Mouse (Mus musculus): ENCODE data around the gene Cdk8. TPM values are rescaled to one million over a fixed set of nuclear protein-coding genes. Genes with fewer than 3 reads are reported as not detected.

Cdk8 gene
- total and polyA plus RNA-seq, 2 experiments from 2014 or later: 15.4 to 46.3 TPM

- H3K27ac ChIP-seq (ENCODE audit: low read depth, low read length): no peak overlapping the region
- ATAC-seq (ENCODE audit: low FRiP score) (no peak), DNase-seq (ENCODE audit: low spot score) (no peak)
- no peaks in the 10 kb centered on the region for H3K4me1 ChIP-seq (ENCODE audit: insufficient read depth, low read length)
- H3K9ac ChIP-seq (replicated peaks; ENCODE audit: low read length, poor library complexity, severe bottlenecking): no peak overlapping the region
- WGBS: 93% methylated on average over 7 of the region's 7 CpGs
- H3K4me2 ChIP-seq (ENCODE audit: low read depth, low read length, poor library complexity, severe bottlenecking): no peak overlapping the region
- no peaks in the 10 kb centered on the region for H3K9me3 ChIP-seq (ENCODE audit: low read length)
- H3K27me3 ChIP-seq (ENCODE audit: insufficient read depth, low read length): no peaks in the 10 kb centered on the region
- H3K4me3 ChIP-seq (ENCODE audit: low read depth, low read length): no peak overlapping the region
- H3K36me3 ChIP-seq (ENCODE audit: insufficient read depth, low read length): no peaks in the 10 kb centered on the region
- TF ChIP-seq CTCF (IDR thresholded peaks at IDR 0.05): no peak
Measured at GRCm38 (mm10) chr5:146267776-146268175, 36.7 kb downstream of the Cdk8 start.

- ATAC-seq (ENCODE audit: low FRiP score): no peak
- WGBS: 84% methylated on average over 9 of the region's 9 CpGs
- Histone ChIP-seq H3K4me1 (ENCODE audit: insufficient read depth, low read length) (no peaks in the 10 kb centered on the region), H3K27ac (ENCODE audit: low read depth, low read length) (no peak overlapping the region), H3K9ac (replicated peaks; ENCODE audit: low read length, poor library complexity, severe bottlenecking) (no peak overlapping the region), H3K36me3 (ENCODE audit: insufficient read depth, low read length) (no peaks in the 10 kb centered on the region), H3K4me2 (ENCODE audit: low read depth, low read length, poor library complexity, severe bottlenecking) (no peak overlapping the region), H3K9me3 (ENCODE audit: low read length) (no peaks in the 10 kb centered on the region), H3K27me3 (ENCODE audit: insufficient read depth, low read length) (no peaks in the 10 kb centered on the region), H3K4me3 (ENCODE audit: low read depth, low read length) (no peak overlapping the region)
- no peak for TF ChIP-seq CTCF (IDR thresholded peaks at IDR 0.05)
- DNase-seq (ENCODE audit: low spot score): no peak
Measured at GRCm38 (mm10) chr5:146270593-146270992, 39.6 kb downstream of the Cdk8 start.

DNA sequence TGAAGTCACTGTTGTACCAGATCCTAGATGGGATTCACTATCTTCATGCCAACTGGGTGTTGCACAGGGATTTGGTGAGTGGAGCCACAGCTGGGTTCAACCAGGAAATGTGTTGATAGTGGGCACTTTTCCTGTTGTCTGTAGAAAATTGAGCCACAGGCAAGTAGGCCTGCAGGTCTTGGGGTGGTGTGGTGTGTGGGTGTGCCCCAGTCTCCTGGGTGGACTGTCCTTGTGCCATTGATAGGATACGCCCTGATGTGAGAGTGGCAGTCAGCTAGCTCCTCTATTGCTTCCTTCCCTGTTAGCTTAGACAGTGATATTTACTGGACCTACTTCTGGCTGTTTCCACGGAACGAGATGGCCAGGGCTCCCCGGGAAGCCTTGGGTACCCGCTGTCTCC lies 40.6 kb downstream of the Cdk8 start:
- no peak overlapping the region for H3K4me3 ChIP-seq (ENCODE audit: low read depth, low read length)
- H3K4me1 ChIP-seq (ENCODE audit: insufficient read depth, low read length): no peaks in the 10 kb centered on the region
- TF ChIP-seq CTCF (IDR thresholded peaks at IDR 0.05): no peak
- DNase-seq (ENCODE audit: low spot score) (no peak), ATAC-seq (ENCODE audit: low FRiP score) (no peak)
- H3K27me3 ChIP-seq (ENCODE audit: insufficient read depth, low read length): no peaks in the 10 kb centered on the region
- no peak overlapping the region for H3K9ac ChIP-seq (replicated peaks; ENCODE audit: low read length, poor library complexity, severe bottlenecking)
- no peak overlapping the region for H3K4me2 ChIP-seq (ENCODE audit: low read depth, low read length, poor library complexity, severe bottlenecking)
- WGBS: 87% methylated on average over 5 of the region's 5 CpGs
- H3K36me3 ChIP-seq (ENCODE audit: insufficient read depth, low read length): no peaks in the 10 kb centered on the region
- no peak overlapping the region for H3K27ac ChIP-seq (ENCODE audit: low read depth, low read length)
- H3K9me3 ChIP-seq (ENCODE audit: low read length): no peaks in the 10 kb centered on the region

GRCm38 (mm10) chr5:146273096-146273495 lies 42.1 kb downstream of the Cdk8 start:
- Histone ChIP-seq H3K36me3 (ENCODE audit: insufficient read depth, low read length) (no peaks in the 10 kb centered on the region), H3K4me1 (ENCODE audit: insufficient read depth, low read length) (no peaks in the 10 kb centered on the region), H3K4me3 (ENCODE audit: low read depth, low read length) (no peak overlapping the region), H3K4me2 (ENCODE audit: low read depth, low read length, poor library complexity, severe bottlenecking) (no peak overlapping the region), H3K27me3 (ENCODE audit: insufficient read depth, low read length) (no peaks in the 10 kb centered on the region), H3K27ac (ENCODE audit: low read depth, low read length) (no peak overlapping the region), H3K9me3 (ENCODE audit: low read length) (no peaks in the 10 kb centered on the region), H3K9ac (replicated peaks; ENCODE audit: low read length, poor library complexity, severe bottlenecking) (no peak overlapping the region)
- no peak for TF ChIP-seq CTCF (IDR thresholded peaks at IDR 0.05)
- no peak for DNase-seq (ENCODE audit: low spot score)
- no peak for ATAC-seq (ENCODE audit: low FRiP score)
- 88% methylated on average over 4 of the region's 4 CpGs for WGBS

DNA sequence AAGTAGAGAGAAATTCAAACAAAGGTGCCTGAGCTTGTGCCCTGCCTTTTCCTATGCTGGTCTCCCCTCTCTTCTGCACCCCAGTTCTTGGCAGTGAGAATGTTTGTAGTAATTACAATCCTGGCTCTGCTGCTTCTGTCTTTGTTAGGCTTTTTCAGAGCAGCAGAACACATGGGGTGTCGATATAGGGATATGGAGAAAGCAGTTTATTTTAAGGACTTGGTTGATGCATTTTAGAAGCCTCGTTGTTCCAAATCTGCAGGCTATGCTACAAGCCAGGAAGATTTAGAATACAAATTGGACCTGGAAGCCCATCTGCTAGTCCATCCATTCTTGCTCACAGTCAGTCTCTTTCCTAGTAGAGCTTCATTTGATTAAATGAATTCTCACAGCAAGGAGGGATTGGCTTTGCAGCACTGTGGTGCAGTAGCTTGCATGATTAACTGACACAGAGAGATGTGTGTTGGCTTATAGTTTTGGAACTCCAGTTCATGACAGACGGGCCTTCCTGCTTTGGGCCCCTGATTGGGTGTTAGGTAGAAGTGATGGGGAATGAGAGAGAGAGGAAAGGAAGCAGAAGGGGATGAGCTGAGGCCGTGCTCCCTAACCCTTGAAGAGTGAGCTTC lies 43.5 kb downstream of the Cdk8 start:
- no peak for ATAC-seq (ENCODE audit: low FRiP score)
- H3K9me3 ChIP-seq (ENCODE audit: low read length): no peaks in the 10 kb centered on the region
- H3K4me3 ChIP-seq (ENCODE audit: low read depth, low read length): no peak overlapping the region
- no peaks in the 10 kb centered on the region for H3K4me1 ChIP-seq (ENCODE audit: insufficient read depth, low read length)
- H3K27me3 ChIP-seq (ENCODE audit: insufficient read depth, low read length): no peaks in the 10 kb centered on the region
- 85% methylated on average over 4 of the region's 4 CpGs for WGBS
- H3K9ac ChIP-seq (replicated peaks; ENCODE audit: low read length, poor library complexity, severe bottlenecking): no peak overlapping the region
- H3K4me2 ChIP-seq (ENCODE audit: low read depth, low read length, poor library complexity, severe bottlenecking): no peak overlapping the region
- 0 out of 2 replicates have a peak, but pooled peaks cover 3% of the 10 kb centered on the region for H3K36me3 ChIP-seq (ENCODE audit: insufficient read depth, low read length)
- H3K27ac ChIP-seq (ENCODE audit: low read depth, low read length): no peak overlapping the region
- DNase-seq (ENCODE audit: low spot score): no peak
- TF ChIP-seq CTCF (IDR thresholded peaks at IDR 0.05): no peak

DNA sequence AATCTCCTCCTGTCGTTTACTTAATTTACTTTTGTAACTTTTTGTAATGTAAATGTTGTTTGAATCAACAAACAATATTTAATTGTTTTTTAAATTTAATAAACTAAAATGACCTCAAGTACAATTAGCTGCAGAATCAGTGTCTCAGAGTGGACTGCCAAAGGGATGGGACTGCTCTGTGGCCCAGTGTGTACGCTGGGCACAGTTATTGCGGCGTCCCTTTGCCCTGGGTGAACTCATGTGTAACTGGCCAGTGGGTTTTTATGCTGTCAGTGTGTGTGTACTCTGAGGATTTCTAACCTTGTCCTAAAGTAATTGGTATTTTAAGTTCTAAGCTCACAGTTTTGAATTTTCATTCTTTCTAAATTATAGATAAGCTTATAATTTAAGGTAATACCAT lies 46.5 kb downstream of the Cdk8 start:
- Histone ChIP-seq H3K27me3 (ENCODE audit: insufficient read depth, low read length) (no peaks in the 10 kb centered on the region), H3K9ac (replicated peaks; ENCODE audit: low read length, poor library complexity, severe bottlenecking) (no peak overlapping the region), H3K36me3 (ENCODE audit: insufficient read depth, low read length) (0 out of 2 replicates have a peak, but pooled peaks cover 6% of the 10 kb centered on the region), H3K27ac (ENCODE audit: low read depth, low read length) (no peak overlapping the region), H3K9me3 (ENCODE audit: low read length) (no peaks in the 10 kb centered on the region), H3K4me2 (ENCODE audit: low read depth, low read length, poor library complexity, severe bottlenecking) (no peak overlapping the region), H3K4me1 (ENCODE audit: insufficient read depth, low read length) (no peaks in the 10 kb centered on the region), H3K4me3 (ENCODE audit: low read depth, low read length) (no peak overlapping the region)
- TF ChIP-seq CTCF (IDR thresholded peaks at IDR 0.05): no peak
- DNase-seq (ENCODE audit: low spot score) (no peak), ATAC-seq (ENCODE audit: low FRiP score) (no peak)
- WGBS: 93% methylated on average over 4 of the region's 4 CpGs
